Mouse (Mus musculus) limb, embryonic 11.5 days (tissue): ENCODE measurements around the gene Hsd3b7. TPM values are rescaled to one million over a fixed set of nuclear protein-coding genes. Genes with fewer than 3 reads are reported as not detected.

Source experiments
- ATAC-seq: fragments of 200-750 bp; cut with Nextera tagmentation; 2 replicates; pipeline ENCODE4 v1.8.0; 2017; ENCODE audit warnings: low read depth; ENCODE audit not compliant: insufficient number of reproducible peaks, low FRiP score, low TSS enrichment
- DNase-seq: peaks from one replicate; pipeline ENCODE4 v3.0.0-alpha.2; 2015; ENCODE audit warnings: low spot score
- H3K27ac ChIP-seq: fragments of 300-500 bp; sonication (generic); replicated peaks from 2 replicates; pipeline ENCODE4 v1.5.1; 2014; ENCODE audit warnings: low read depth, mild to moderate bottlenecking, low read length
- H3K27me3 ChIP-seq: fragments of 300-500 bp; sonication (generic); 2 replicates; pipeline ENCODE4 v1.6.1; 2014; ENCODE audit warnings: mild to moderate bottlenecking, low read length, mixed read lengths; ENCODE audit not compliant: control insufficient read depth, insufficient read depth
- H3K36me3 ChIP-seq: fragments of 300-500 bp; sonication (generic); 2 replicates; pipeline ENCODE4 v1.6.1; 2014; ENCODE audit warnings: mild to moderate bottlenecking, low read length, moderate library complexity, mixed read lengths; ENCODE audit not compliant: control insufficient read depth, insufficient read depth
- H3K4me1 ChIP-seq: fragments of 300-500 bp; sonication (generic); 2 replicates; pipeline ENCODE4 v1.6.1; 2014; ENCODE audit warnings: low read length, mixed read lengths; ENCODE audit not compliant: control insufficient read depth, insufficient read depth
- H3K4me2 ChIP-seq: fragments of 300-500 bp; sonication (generic); 2 replicates; pipeline ENCODE4 v1.6.1; 2014; ENCODE audit warnings: low read depth, mild to moderate bottlenecking, moderate library complexity; ENCODE audit not compliant: severe bottlenecking
- H3K4me3 ChIP-seq: fragments of 300-500 bp; sonication (generic); 2 replicates; pipeline ENCODE4 v1.5.1; 2014; ENCODE audit warnings: low read depth, low read length
- H3K9ac ChIP-seq: fragments of 300-500 bp; sonication (generic); 2 replicates; pipeline ENCODE4 v1.6.1; 2014; ENCODE audit warnings: mild to moderate bottlenecking, low read length
- H3K9me3 ChIP-seq: fragments of 300-500 bp; sonication (generic); 2 replicates; pipeline ENCODE4 v1.6.1; 2016; ENCODE audit warnings: low read length; ENCODE audit not compliant: control insufficient read depth
- WGBS: fragments of 180-500 bp; shearing (Covaris S2); extraction: QIAGEN DNeasy Blood & Tissue Kit; methylation state at CpG from one replicate; pipeline ENCODE4 v1.1.7; 2014; 5-methylcytosine and 5-hydroxymethylcytosine counted together
- polyA plus RNA-seq: library from polyadenylated mRNA; unstranded; fragments of >200 nt; fragmentation: Nextera tagmentation; extraction: Ambion mirVana; gene quantifications from 2 replicates; pipeline ENCODE4 v1.2.1, GENCODE M21; 2014

The Hsd3b7 gene
- polyA plus RNA-seq, 1 experiment from 2014 or later = 8.0 TPM

DNA sequence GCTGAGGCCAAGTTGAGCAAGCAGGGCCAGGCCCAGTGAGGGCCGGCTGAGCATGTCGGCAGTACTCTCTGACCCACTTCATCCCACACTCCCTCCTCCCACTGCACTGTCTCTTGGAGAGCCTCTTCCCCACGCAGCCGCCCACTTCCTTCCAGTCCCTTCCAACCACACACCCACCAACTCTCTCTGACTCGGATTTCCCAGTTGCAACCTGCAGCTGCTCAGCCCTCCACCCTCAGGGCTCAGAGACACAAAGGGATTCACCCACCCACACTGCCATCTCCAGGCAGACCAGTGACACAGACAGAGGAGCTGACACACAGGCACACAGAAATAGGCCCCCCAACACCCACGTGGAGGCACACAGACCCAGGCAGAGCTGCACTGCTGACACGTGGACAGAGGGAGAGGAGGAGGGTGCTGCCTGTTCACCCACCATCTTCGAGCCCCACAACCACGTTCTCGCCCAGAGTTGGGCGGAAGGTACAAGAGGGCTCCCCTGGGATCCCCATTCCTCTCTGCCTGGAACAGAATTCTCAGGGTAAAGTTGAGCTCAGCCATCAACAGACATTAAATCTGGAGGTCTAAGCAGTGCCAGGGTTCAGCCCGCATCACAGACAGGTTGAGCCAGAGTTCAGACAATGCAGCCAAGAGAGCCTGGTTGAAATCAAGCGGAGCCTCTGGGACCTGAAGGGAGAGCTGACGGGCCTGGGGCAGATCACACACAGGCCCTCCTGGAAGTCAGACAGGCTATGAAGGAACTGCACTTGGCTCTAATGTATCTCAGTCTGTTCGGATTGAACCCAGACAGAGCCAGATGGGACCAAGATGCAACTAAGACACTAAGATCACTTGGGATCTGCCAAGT, 15.8 kb downstream of the Hsd3b7 start:
- no peak for DNase-seq
- Histone ChIP-seq H3K27ac (no peak overlapping the region), H3K4me3 (no peak overlapping the region), H3K9ac (no peak overlapping the region; the same call in 1 of the 2 replicates), H3K4me2 (no peak overlapping the region), H3K27me3 (no peaks in the 10 kb centered on the region), H3K9me3 (no peaks in the 10 kb centered on the region), H3K36me3 (no peaks in the 10 kb centered on the region), H3K4me1 (no peaks in the 10 kb centered on the region)
- WGBS = 76% methylated on average over 14 of the region's 15 CpGs
- no peak for ATAC-seq

DNA sequence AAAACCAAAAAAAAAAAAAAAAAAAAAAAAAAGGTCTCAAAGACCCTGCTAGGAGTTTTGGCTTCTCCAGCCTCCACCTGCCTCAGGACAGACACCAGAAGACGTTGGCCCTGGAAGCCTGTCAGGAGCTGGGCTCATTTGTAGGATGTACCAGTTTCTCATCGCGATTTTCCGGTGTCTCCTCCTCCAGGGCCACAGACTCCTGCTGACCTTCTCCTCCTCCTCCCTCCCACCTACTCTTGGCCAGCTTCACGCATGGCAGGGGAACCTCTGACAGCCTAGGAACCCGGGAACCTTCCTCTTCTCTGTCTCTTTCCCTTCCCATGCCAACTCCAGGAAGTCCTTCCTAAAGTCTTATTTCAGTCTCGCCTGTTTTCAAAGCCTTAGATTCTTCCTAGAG, 16.6 kb downstream of the Hsd3b7 start:
- Histone ChIP-seq H3K27me3 (no peaks in the 10 kb centered on the region), H3K9me3 (no peaks in the 10 kb centered on the region), H3K4me3 (no peak overlapping the region), H3K9ac (no peak overlapping the region), H3K4me2 (no peak overlapping the region), H3K4me1 (no peaks in the 10 kb centered on the region), H3K27ac (no peak overlapping the region), H3K36me3 (no peaks in the 10 kb centered on the region)
- no peak for DNase-seq
- 82% methylated on average over 7 of the region's 7 CpGs for WGBS
- no peak for ATAC-seq

DNA sequence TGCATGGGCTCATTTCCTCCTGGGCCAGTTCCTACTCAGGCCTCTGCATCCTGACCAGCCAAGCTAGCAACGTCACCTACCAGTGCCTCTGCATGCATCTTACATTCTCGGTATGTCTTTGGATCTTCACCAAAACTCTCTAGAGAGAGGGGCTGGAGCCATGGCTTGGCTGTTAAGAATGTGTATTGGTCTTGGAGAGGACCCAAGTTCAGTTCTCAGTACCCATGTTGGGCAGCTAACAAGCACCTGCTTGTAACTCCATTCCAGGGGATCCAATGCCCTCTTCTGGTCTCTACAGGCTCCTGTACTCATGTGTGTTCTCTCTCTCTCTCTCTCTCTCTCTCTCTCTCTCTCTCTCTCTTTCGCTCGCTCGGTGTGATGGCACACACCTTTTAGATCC, 17.4 kb downstream of the Hsd3b7 start:
- DNase-seq (no peak), ATAC-seq (no peak)
- WGBS = 89% methylated on average over 5 of the region's 5 CpGs
- Histone ChIP-seq H3K36me3 (no peaks in the 10 kb centered on the region), H3K4me3 (no peak overlapping the region), H3K9me3 (no peaks in the 10 kb centered on the region), H3K4me2 (no peak overlapping the region), H3K4me1 (peaks cover 4% of the 10 kb centered on the region), H3K27me3 (no peaks in the 10 kb centered on the region), H3K27ac (no peak overlapping the region), H3K9ac (no peak overlapping the region)

DNA sequence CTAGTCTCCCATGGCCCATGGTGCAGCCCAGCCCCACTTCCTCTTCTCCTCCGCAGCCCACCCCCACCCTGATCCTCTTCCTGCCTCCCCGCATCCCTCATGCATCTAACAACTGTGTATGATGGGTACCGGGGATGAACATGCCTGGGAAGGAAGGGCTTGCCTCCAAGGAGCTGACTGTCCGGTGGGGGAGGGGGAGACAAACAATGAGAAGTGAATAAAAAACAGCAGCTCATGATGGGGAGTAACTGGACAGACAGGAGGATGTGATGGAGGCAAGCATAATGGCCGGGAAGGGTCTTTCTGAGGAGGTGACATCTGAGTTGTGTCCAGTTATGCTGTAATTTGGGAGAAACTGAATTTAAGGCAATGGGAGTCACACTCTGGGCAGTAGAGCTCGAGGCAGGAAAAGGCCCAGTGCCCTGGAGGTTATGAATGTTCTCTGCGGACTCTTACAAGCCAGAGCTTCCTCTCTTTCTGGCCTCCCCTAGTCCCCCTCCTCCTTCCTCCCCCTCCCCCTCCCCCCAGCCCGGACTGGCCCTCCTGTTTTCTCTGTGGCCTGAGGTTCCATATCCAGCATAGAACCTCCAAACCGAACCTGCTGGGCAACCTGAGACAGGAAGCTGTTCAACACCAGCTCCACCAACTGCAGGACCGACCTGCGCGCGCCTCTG, 20.6 kb downstream of the Hsd3b7 start:
- DNase-seq = no peak
- no peaks in the 10 kb centered on the region for H3K27me3 ChIP-seq
- H3K4me2 ChIP-seq = no peak overlapping the region
- H3K36me3 ChIP-seq = no peaks in the 10 kb centered on the region
- H3K9me3 ChIP-seq = no peaks in the 10 kb centered on the region
- H3K27ac ChIP-seq = no peak overlapping the region
- H3K9ac ChIP-seq = no peak overlapping the region
- 65% methylated on average over 13 of the region's 13 CpGs for WGBS
- no peak for ATAC-seq
- peaks cover 18% of the 10 kb centered on the region for H3K4me1 ChIP-seq
- no peak overlapping the region for H3K4me3 ChIP-seq

DNA sequence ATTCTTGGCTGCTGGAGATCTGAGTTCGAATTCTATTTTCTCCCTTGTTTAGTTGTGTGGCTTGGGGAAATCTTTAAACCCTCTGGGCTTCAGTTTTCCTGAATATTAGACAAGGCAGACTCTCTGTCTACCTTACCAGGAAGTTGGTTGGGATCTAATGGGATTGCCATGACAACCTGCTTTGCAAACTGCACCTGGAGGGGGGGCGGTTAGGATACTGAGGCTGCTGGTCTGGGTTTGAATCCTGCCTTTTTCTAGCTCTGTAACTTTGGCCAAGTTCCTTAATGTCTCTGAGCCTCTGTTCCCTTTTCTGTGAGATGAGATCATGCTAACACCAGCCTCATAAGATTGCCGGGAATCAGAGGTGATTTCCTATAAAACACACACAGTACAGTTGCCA, 22.1 kb downstream of the Hsd3b7 start:
- 86% methylated on average over 3 of the region's 3 CpGs for WGBS
- H3K9ac ChIP-seq = no peak overlapping the region
- H3K4me3 ChIP-seq = no peak overlapping the region
- H3K36me3 ChIP-seq = no peaks in the 10 kb centered on the region
- no peak overlapping the region for H3K27ac ChIP-seq
- H3K4me2 ChIP-seq = no peak overlapping the region
- DNase-seq = no peak
- ATAC-seq = no peak
- H3K4me1 ChIP-seq = peaks cover 18% of the 10 kb centered on the region
- no peaks in the 10 kb centered on the region for H3K9me3 ChIP-seq
- H3K27me3 ChIP-seq = no peaks in the 10 kb centered on the region

GRCm38 (mm10) chr7:127823236-127824171, 23.1 kb downstream of the Hsd3b7 start:
- peak overlapping the region; percentile 57 for H3K4me3 ChIP-seq
- no peak overlapping the region for H3K27ac ChIP-seq
- 70% methylated on average over 11 of the region's 11 CpGs for WGBS
- peak overlapping the region; percentile 66 for H3K4me2 ChIP-seq
- H3K9me3 ChIP-seq = no peaks in the 10 kb centered on the region
- ATAC-seq = peak; percentile 15; the same call in 1 of the 2 replicates
- H3K27me3 ChIP-seq = no peaks in the 10 kb centered on the region
- no peaks in the 10 kb centered on the region for H3K36me3 ChIP-seq
- H3K4me1 ChIP-seq = peaks cover 18% of the 10 kb centered on the region
- H3K9ac ChIP-seq = peak overlapping the region; percentile 61
- no peak for DNase-seq

DNA sequence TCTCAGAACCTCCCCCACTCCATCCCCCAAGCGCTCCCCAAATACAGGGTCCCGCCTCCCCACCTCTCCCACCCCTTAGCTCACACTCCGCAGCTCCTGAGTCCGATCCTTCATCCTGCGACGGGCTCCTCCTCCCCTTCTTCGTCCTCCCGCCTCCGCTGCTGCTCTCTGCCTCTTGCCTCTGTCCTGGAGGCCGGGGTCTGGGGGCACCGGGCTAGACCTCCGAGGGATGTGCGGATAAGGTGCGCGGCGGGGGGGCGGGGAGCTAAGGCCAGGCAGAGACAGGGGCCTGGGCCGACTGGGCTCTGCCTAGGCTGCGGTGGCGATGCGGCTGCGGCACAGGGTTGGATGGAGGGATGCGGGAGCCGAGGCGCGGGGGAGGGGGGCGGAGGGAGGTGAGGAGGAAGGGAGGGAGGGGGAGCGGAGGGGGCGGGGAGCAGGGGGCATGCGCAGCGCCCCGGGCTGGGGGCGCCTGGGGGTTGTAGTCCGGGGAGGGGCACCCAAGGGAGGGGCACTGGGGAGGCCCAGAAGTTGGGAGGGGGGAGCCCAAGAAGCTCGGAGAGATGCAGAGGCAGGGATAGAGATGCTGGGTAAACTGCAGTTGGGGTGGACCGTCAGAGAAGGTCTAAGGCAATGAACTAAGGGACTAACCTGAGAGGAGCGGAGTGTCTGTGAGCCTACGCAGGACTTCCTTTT, 23.9 kb downstream of the Hsd3b7 start, which contains the start of the genes Stx4a and Stx1b:
Gene Stx4a, plus strand, starts transcription at position 119 of the 696 bp plus-strand sequence.
Gene Stx1b, minus strand, starts transcription at position 374 of the 696 bp plus-strand sequence.
- no peaks in the 10 kb centered on the region for H3K9me3 ChIP-seq
- peak within 1 kb of the TSS; percentile 57 for H3K4me3 ChIP-seq
- DNase-seq (peak; percentile 71), ATAC-seq (peak; percentile 45)
- H3K27me3 ChIP-seq = no peaks in the 10 kb centered on the region
- peak within 1 kb of the TSS; percentile 66 for H3K4me2 ChIP-seq
- H3K4me1 ChIP-seq = peaks cover 18% of the 10 kb centered on the region
- WGBS = 4% methylated on average over 32 of the region's 38 CpGs
- no peaks in the 10 kb centered on the region for H3K36me3 ChIP-seq
- no peak within 1 kb of the TSS for H3K27ac ChIP-seq
- H3K9ac ChIP-seq = peak within 1 kb of the TSS; percentile 61
